Mouse (Mus musculus) spleen, adult 2 months (tissue): ENCODE measurements around the gene Akap2.

Experiments
- CTCF ChIP-seq: fragments of 200-500 bp; IDR thresholded peaks from 2 replicates; pipeline ENCODE4 v1.5.1; 2011; ENCODE audit warnings: mild to moderate bottlenecking, inconsistent platforms; ENCODE audit not compliant: insufficient read depth, insufficient read length, insufficient replicate concordance; ENCODE audit errors: extremely low read depth
- POLR2A ChIP-seq: fragments of 200-500 bp; IDR thresholded peaks from 2 replicates; pipeline ENCODE4 v1.6.1; 2011; ENCODE audit warnings: low read depth, low read length, inconsistent platforms

GRCm38 (mm10) chr4:57886066-57886887 is 168.8 kb downstream of the Akap2 start:
- no peak for TF ChIP-seq CTCF
- no peak for TF ChIP-seq POLR2A
